Mouse (Mus musculus) heart, postnatal 25 days (tissue): ENCODE measurements around the gene Plekhg3. TPM values are rescaled to one million over a fixed set of nuclear protein-coding genes. Genes with fewer than 3 reads are reported as not detected.

Experiments
- DNase-seq: peaks from one replicate; pipeline ENCODE4 v3.0.0; 2022; ENCODE audit warnings: low spot score
- intact Hi-C: fragments of 180-260 bp; cut with DNase I; formaldehyde crosslinking; loops from one replicate; pipeline ENCODE4 v1.15.1; 2025
- microRNA-seq: library from miRNA; unstranded; fragments of <30 nt; microRNA quantifications from one replicate; pipeline ENCODE4 v1.2.0, GENCODE M21; 2022
- total RNA-seq, 2 experiments: library from RNA; stranded (reverse); gene quantifications; 2 replicates each; pipeline ENCODE4 v1.2.3; 2021

The Plekhg3 gene
- total RNA-seq, 2 experiments from 2014 or later = 13.5 to 16.6 TPM

DNA sequence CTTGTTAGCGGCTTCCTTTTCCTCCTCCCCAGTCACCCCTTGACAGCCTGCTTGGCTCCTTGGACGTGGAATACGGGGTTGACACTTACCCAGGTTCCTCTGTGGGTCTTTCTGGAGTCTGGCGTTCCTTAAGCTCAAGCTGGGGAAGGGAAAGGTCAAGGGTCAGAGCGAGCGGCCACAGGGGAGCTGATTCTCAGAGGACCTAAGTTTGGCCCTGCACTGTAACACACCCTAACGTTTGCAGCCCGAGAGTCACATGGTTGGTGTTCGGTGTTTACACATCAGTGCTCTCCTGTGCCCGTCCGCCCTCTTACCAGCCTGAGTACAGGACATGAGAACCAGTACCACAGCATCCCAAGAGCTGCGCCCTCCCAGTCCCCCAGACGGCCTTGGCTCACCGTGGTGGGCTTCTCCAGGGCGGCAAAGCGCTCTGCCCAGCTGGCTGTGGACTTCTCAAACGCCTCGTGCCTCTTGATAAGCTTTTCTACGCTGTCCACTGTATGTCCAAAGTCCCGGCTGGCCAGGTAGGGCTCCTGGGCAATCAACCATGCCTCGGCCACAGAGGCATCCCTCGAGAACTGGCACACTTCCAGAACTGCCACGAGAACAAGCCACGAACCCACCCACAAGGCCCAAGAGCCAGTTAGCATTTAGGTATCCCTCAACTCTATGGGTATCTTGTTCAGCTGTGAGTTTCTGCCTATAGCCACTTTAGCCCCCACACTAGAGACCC is 67.7 kb downstream of the Plekhg3 start:
- intact Hi-C loops = loop anchor here (10.0 kb wide), 1 partner anchor 194 kb away; the partner anchor contains the start of gene Hspa2
- no peak for DNase-seq

- no peak for DNase-seq
- intact Hi-C loops = no loop called here
Measured at GRCm38 (mm10) chr12:76603779-76604178, 73.1 kb downstream of the Plekhg3 start.

- no peak for DNase-seq
- intact Hi-C loops = no loop called here
Measured at GRCm38 (mm10) chr12:76604546-76604945, 73.9 kb downstream of the Plekhg3 start.

- intact Hi-C loops = no loop called here
- DNase-seq = no peak
Measured at GRCm38 (mm10) chr12:76605837-76606236, 75.1 kb downstream of the Plekhg3 start.

DNA sequence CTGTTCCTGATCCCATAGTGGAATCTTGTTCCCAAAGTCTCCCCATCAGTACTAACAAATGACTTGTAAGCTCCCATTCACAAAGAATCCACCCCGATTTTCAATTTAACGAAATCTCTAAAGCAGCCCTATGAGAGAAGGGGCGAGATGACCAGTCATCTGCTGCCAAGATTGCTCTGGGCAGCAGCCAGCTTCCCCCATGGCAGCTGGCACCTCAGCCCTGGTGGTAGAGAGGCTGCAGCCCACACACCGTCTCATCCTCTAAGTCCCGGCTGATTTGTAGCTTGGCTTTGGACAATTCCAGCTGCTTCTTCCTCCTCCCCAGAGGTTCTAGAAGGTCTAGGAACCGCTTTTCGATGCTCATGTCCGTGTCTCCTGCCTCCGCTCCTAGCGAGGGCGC is 77.5 kb downstream of the Plekhg3 start:
- intact Hi-C loops = no loop called here
- no peak for DNase-seq

DNA sequence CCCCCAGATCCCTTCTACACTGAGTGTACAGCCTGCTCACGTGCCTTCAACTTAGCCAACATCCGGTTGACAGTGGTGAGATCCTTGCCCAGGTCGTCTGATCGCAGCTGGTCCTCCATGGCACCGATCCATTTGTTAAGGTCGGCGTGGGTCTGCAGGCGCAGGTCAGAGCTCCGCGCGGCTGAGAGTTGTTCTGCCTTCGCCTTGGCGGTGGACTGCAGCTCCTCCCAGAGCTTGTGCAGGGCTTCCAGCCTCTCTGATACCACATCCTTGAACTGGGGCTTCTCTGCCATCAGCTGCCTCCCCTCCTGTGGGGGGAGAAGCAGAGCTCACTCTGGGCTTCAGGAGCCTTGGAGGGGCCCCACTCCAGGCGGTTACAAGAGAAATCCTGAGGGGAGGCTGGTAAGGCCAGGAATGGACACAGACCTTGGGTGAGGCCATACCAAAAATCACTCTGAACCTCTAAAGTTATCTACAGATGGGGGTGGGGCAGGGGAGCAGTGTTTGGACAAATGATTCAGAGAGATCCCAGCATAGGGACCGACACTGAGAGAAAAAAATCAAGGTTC is 78.4 kb downstream of the Plekhg3 start:
- DNase-seq = no peak
- intact Hi-C loops = no loop called here

- intact Hi-C loops = no loop called here
- no peak for DNase-seq
Measured at GRCm38 (mm10) chr12:76612621-76613020, 81.9 kb downstream of the Plekhg3 start.

DNA sequence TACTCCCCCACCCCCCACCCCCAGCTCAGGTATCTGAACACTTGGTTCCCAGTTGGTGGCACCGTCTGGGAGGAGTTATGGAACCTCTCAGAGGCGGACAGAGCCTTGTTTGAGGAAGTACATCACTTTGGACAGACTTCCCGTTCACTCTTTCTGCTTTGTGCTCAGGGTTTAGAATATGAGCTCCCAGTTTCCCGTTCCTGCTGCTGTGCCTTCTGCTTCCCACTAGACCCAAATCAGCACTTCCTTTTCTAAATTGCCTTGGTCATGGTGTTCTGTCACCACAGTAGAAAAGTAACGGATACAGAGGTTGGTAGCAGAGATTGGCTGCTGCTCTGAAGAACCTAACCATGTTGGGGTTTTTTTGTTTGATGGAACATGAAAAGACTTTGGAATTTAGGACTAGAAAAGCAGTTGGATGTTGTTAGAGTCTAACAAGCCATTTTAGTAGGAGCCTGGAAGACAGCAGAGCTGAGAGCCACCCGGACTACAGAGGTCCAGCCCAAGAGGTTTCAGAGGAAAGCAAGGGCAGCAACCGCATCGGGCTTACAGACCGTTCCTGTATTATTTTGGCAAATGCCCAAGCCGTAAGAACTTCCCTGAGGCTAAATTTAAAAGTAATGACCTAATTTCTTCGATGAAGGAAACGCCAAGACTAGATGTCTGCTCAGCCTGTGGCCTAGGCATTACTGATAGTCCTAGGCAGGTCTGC is 84.3 kb downstream of the Plekhg3 start:
- intact Hi-C loops = no loop called here

GRCm38 (mm10) chr12:76615580-76615937 is 84.9 kb downstream of the Plekhg3 start:
- DNase-seq = no peak
- intact Hi-C loops = no loop called here

More for the DNA sequence above, 84.3 kb downstream of the Plekhg3 start:
- no peak for DNase-seq

- intact Hi-C loops = no loop called here
Measured at GRCm38 (mm10) chr12:76618175-76618574, 87.5 kb downstream of the Plekhg3 start.

DNA sequence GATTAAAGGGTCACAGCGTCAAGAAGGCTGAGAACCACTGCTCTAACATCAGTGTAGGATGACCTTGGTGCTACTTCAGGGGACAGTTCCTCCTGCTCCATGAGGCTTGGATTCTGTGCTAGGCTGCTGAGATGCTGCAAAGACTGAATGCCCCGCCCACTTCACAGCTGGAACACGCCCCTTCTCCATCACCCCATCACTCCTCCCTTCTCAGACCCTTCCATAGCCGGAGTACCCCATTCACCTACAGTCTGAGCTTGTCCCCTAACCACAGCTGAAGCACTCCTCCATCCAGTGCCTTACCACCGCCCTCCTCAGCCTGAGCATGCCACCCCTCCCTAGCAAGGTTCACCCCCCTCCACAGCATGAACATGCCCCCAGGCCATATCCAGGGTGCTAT is 89.2 kb downstream of the Plekhg3 start:
- DNase-seq = no peak
- intact Hi-C loops = no loop called here

More at GRCm38 (mm10) chr12:76618175-76618574, 87.5 kb downstream of the Plekhg3 start:
- DNase-seq = no peak

GRCm38 (mm10) chr12:76623374-76623773 is 92.7 kb downstream of the Plekhg3 start:
- intact Hi-C loops = no loop called here
- DNase-seq = no peak

Small RNA genes within 50 kb of the gene (microRNA-seq; reads per million reads assigned to microRNA genes)
- not detected for gene Mir5135

Other genes with a start within 250 kb of the Plekhg3 start
- gene Akap5, start 206.0 kb upstream of the Plekhg3 start, total RNA-seq = 1 to 10 TPM; 2.1 to 2.7 TPM
- gene Zbtb25, start 161.3 kb upstream of the Plekhg3 start, total RNA-seq = 1 to 10 TPM; 6.7 to 7.8 TPM
- 1 to 10 TPM; 3.5 to 4.2 TPM for gene Zbtb1, start 160.6 kb upstream of the Plekhg3 start, total RNA-seq
- gene Hspa2, start 126.7 kb upstream of the Plekhg3 start, total RNA-seq = 1 to 10 TPM; 6.0 to 7.0 TPM
- not detected for gene Ppp1r36, start 113.4 kb upstream of the Plekhg3 start, total RNA-seq
- 10 to 100 TPM; 77.3 to 82.3 TPM for gene Sptb, start 179.7 kb downstream of the Plekhg3 start, total RNA-seq
- 10 to 100 TPM; 84.7 to 90.6 TPM for gene Churc1, start 234.6 kb downstream of the Plekhg3 start, total RNA-seq
- 10 to 100 TPM; 13.0 to 14.3 TPM for gene Fntb, start 234.7 kb downstream of the Plekhg3 start, total RNA-seq